Mouse (Mus musculus): ENCODE data around the gene Gse1.

Gene Gse1

DNA sequence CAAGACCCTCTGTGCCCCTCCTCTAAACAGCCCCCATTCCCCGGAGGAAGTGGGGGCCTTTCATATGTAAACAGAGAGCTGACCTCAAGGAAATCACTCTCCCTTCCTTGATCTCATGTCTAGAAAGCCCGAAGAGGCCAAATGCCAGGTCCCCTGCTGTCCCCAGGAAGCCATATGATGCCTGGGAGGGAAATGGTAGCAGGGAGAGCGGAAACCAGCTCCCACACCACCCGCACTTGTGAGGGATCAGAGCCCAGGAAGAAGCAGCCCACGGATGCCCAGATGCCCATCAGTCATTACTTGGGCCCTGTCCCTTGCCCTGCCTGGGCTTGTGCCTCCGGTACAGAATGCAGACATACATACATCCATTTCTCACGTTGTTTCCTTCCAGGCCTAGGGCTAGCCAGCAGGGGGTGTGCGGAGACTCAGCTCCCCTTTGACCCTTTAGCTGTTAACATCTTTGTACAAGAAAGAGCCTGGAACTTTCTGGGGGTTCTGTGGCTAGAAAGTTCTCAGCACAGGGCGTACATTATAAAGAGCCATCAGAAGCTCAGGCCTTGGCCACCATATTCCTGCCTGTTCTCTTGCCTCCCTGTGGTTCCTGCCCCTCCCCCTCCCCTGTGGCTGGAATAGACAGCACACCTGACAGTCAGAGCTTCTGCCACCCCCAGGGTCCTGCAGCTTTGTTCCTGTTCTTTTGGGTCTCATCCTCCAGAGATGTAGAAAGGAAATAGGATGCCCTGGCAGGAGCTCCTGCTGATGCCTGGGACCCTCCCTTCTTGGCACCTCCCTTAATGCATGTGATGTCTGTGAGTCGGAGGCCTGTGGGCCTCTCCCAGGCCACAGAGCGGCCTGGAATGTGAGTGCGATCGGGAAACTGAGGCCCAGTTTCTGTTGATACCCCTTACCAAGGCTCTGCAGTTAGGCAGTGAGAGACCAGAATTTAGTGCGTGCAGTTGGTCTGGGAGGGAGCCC, 180.3 kb downstream of the Gse1 start:
- no peak for DNase-seq

DNA sequence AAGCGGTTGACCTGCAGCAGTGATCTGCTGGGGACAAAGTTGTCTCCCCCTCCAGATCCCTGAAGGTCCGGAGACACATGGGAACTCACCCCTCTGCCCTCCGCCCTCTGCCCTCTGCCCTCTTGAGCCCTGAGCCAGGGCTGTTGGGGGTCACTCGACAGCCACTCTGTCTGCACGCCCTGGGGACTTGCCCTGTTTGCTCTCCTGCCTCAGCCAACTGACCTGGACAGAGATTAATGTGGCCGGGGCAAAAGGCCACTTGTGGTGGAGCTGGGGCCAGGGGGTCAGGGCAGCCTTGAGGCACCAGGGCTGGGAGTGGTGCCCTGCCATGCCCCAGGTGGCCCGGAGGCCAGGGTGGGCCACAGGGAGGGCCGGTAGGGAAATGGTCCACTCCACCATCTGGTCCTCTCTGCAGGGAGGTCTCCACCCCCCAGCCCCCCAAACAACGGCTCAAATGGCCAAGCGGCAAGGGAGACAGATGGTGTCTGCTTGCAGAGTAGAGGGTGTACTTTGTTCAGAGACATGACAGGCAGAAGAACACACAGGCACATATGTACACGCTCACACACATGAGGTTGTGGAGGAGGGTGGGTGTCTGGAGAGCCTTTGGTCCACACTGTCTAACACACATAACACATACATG, 181.2 kb downstream of the Gse1 start:
- no peak for DNase-seq

DNA sequence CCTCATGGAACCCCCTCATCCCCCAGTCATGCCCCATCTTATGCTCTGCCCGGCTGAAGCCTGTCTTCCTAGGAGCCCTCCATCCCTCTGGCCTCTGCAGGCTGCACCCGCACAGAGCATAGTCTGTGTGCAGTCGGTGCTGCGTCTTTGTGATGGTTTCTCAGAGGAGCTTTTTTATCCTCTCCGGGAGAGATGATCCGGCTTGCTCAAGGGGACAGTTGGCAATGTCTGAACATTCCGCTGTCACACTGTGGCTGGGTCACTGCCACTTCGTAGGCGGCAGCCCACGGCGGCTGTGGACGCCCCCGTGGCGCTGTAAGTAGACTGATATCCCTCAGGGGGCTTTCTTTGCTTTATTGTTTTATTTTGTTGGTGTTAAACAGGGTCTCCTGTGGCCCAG, 182.8 kb downstream of the Gse1 start:
- DNase-seq: no peak

DNA sequence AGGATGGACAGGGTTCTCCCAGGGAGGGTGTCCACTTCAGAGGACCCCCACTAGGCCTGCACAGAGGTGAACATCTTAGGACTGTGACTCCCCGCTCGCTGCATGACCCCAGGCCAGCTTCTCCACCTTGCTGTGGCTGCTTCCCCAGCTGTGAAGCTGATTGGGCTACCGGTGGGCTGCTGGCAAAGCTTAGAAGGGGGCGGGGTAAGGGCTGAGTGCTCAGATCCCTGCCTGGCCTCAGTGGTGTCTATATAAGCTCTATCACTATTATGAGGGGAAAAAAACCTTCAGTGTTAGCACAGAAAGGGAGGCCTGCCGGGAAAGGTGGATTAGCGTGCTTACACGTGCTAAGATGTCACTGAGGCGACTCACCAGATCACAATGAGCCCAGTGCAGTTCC, 183.6 kb downstream of the Gse1 start:
- no peak for DNase-seq

DNA sequence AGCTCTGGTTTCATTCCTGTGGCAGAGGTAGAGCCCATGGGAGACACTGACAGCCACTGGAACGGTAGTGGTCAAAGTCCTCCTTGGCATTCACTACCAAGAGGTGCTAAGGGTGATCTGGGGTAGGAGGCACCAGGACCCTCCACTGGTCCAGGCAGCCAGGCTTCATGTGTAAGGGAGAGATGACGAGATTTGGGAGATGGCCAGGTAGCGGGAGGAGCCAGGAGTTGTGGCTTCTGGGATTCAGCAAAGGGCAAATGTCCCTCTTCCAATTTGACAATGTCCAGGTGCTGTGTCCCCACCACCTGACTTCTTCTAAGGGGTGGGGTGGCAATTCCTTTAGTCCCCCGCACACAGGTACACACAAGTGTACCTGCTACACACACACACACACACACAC, 184.1 kb downstream of the Gse1 start:
- DNase-seq: no peak

DNA sequence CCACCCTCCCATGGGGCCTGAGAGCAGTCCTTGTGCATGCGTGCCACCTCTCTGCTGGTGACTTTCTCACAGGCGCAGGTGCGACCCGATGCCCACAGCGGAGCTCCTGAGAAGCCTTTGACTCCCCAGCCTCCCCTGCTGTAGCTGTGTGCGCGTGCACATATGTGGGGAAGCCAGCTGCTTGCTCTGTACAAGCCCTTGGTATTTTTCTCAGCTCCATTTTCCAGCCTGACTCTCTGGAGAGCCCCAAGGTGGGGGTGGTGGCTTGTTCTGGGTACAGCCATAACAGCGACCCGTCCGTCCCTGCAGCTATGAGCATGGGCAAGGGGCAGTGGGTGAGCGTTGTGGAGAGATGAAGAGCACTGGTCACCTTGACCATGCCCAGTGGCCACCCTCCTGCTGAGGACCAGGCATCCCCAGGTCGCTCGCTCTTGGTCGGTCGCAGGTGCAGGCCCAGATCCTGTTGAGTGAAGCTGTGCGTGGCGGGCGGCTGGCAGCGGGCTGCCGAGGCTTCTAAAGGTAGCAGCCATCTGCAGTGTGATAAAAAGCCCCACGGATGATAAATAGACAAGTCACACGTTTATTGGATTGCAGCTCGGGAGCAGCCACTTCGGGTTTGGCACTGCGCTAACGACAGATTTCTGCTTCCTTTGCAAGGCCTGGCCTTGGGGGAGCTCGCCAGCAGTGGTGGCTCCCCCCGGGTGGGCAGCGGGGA, 184.8 kb downstream of the Gse1 start:
- DNase-seq: no peak

DNA sequence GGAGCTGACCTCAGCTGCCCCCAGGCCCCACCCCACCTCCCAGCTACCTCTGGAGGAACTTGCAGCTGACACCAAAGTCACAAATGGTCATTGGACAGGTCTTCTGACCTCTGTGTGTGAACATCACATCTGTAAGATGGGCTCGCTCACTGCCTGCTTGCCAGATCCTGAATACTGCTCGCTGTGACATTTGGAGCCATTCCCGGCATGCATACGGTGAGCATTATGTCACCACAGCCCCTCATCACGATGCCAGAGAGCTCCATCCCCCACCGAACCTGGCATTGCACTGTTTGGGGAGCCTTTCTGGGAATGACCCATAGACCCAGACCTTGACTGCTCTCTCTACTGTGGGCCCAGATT, 185.4 kb downstream of the Gse1 start:
- DNase-seq: no peak

DNA sequence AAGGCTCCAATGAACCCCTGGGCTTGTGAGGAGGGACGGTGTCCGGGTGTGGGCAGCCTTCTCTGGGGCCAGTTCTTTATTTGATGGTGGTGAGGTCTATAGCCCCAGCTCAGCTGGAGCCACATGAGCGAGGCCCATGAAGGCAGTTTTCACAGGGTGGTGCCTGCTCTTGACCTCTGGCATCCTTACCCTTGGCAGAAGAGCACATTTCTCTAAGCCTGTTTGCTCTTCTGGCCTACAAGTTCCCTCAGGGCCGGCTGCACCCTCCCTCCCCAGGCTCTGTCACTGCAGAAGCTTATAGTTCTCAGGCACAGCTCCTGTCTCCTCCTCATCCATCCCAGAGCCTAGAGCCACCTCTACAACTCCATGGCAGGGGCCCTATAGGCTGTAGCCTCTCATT, 186.0 kb downstream of the Gse1 start:
- DNase-seq: no peak

DNA sequence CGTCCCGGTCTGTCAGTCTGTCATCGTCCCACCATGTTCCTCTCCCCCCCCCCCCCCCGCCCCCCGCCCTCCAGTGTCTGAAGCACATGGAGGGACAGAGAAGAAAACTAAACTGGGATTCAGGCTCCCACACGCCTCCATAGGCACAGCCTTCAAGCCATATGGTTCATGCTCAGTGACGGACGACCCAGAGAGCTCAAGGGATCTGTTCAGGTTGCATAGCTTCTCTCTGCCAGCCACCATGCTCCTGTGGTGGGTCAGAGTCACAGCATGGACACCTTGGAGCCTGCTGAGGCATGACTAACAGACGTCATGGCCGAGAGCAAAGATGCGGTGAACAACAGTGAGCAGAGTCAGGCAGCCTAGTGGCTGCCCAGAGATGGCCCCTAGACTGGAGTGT, 187.2 kb downstream of the Gse1 start:
- DNase-seq: no peak

DNA sequence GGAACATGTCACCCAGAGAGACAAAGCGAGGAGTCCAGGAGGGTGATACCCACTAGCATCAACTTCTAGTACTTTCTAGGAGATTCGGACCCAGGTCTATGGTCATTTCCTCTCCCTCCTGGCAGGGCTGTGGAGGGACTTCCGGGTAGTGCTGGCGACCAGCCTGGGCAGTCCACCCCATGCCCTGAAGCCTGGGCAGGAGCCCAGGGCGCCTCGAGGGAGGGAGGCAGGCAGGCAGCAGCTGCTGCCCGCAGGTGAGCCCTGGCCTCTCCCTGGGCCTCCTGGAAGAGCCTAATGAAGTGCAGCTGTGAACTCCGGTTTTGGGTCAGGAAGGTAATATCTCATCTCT, 187.9 kb downstream of the Gse1 start:
- DNase-seq: peak; percentile 45

DNA sequence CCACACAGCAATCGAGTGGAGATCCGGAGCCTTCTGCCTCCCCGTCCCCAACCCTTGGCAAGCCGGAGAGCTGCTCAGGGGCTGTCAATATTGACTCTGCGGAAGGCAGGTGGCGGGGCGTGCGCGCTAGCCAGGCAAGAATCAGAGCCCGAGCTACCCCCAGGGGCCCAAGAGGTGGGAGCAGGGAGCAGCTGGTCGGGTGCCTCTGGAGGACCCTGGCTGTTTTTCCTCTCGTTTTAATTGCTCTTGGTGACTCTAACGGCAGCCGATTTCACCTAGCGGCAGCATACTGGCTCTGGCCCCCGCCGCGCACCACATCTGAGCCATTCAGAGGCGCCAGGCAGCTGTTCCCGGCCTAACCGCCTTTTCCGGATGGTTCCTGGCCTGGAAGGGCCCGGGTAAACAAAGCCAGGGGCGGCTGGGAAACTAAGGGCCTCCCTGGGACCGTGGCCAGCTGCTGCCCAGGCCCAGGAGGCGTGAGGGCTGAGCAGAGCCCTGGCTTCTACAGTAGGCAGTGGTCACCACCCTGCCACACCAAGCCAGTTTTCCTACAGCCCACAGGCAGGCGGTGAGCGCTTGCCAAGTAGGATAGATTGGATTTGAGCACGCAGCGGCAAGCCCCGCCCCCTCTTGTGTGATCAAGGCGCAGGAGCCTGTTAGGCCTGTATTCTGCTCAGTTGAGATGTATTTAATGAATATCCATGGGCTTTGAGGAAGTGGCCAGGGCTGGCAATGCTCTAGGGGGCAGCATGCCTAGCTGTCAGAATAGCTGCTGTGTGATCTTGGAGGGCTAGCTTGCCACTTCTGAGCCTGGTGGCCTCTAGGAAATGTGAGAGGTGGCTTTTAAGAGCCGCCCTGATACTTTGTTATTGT, 188.5 kb downstream of the Gse1 start:
- peak; percentile 90 for DNase-seq

DNA sequence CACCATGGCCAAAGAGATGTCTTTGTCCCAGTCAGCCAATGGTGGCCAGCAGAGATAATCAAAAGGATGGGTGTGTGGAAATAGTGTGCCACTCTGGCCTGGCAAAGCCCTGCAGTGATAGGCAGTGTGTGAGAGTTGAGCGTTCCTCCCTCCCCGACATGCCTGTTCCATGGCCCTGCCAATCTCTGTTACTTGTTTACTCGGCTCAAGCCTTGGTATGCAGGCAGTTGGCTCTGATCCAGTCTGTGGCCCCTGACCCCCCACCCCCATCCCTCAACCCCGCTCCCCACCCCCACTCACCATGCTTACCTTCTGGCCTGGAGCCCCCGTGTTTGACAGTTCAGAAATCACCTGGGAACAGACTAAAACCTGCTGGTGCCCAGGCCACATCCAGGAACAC, 189.9 kb downstream of the Gse1 start:
- peak; percentile 47 for DNase-seq

DNA sequence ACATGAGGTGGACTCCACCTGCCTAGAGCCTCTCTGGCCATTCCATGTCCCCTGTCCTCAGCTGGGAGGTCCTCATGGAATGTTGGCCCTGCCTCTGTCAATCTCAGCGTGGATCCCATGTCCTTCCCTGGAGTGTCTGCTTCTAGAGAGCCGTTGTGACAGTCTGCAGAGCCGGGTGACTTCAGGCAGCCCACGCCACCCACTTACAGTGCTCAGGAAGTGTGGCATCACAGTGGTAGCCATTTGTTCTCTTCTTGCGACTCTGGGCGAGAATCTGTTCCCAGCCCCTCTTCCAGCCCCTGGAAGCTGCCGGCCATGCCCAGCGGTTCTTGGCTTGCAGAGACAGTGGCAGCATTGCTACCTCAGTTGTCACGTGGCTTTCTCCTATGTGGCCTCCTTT, 191.4 kb downstream of the Gse1 start:
- no peak for DNase-seq

DNA sequence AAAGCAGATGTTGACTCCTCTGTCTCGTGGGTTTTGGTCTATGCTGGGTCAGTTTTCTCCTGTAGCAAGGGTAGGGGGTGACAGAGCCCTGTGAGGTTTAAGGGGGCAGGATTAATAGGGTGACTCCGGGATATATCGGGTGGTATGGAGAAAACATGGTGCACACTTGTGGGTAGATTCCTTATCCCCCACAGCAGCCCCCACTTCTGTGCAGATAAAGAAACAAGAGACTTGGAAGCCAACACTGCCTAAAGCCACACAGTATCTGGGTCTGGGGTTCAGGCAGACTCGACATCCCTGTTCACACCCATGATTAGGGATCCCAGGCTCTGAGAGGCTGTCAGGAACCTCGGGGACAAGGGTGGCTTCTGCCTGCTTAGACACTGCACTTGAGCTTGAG, 192.0 kb downstream of the Gse1 start:
- no peak for DNase-seq

DNA sequence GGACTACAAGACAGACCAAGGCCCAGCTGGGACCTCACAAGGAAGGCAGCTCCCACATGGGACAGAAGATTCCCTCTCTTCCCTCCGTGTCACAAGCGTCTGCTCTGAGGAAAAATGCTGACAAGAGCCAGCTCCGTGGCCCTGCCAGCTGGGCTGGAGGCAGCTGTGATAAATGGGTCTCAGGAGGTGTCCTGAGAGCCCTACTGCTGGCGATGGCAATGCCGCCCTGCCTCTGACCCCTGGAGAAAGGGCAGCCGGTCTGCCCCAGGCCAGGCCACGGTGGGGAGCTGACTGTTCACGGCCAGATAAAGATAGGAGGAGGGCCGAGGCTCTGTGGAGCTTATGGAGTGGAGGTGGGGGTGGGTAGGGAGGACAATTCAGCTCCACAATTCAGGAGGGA, 193.4 kb downstream of the Gse1 start:
- DNase-seq: no peak

DNA sequence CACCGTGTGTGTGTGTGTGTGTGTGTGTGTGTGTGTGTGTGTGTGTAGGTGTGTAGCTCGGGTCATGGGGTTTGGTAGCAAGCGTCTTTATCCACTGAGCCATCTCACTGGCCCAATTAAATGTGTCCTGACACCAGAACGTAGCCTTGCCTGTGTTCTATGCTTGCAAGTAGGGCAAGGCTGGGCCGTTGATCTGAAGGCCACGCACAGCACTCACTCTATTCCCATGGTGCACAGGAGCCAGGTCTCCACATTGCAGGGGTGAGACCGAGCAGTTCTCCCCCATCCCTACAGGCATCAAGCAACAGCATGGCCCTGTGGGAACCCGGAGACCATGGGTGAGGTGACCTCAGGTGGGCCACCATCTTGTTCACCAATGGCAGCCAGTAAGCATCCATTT, 194.0 kb downstream of the Gse1 start:
- no peak for DNase-seq

DNA sequence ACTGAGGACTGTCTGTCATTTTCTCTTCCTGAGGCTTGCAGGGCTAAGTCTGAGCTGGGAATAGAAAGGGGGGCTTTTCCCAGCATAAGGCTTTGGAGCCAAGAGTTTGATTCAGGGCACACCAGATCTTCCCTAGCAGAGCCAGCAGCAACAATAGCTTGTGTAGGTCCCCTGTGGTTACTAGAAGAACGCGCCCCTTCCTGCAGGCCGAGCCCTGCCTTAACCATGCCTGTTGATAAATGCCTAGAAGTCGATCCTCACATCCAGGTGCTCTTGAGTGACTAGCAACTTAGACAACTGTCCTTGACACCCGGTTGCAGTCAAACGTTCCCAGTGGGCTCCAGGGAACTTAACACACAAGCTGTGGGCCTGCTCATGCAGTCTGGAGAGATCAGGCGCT, 195.3 kb downstream of the Gse1 start:
- no peak for DNase-seq

DNA sequence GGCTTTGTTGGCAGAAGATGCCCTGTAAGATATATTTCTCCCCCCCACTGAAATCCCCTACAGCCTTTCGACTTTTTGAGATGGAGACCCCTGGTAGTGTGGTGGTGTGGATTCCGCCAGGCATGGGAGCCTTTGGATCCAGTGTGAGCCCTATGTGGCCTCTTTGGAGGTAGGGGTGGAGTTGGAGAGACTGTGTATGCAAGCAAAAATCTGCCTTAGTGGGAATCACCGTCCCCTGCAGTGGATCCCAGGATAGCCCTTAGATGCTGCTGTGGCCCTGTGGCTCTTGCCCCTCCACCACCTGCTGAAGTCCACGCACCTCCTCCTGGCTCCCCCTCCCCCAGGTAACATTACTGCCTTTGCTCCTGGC, 196.6 kb downstream of the Gse1 start:
- no peak for DNase-seq

DNA sequence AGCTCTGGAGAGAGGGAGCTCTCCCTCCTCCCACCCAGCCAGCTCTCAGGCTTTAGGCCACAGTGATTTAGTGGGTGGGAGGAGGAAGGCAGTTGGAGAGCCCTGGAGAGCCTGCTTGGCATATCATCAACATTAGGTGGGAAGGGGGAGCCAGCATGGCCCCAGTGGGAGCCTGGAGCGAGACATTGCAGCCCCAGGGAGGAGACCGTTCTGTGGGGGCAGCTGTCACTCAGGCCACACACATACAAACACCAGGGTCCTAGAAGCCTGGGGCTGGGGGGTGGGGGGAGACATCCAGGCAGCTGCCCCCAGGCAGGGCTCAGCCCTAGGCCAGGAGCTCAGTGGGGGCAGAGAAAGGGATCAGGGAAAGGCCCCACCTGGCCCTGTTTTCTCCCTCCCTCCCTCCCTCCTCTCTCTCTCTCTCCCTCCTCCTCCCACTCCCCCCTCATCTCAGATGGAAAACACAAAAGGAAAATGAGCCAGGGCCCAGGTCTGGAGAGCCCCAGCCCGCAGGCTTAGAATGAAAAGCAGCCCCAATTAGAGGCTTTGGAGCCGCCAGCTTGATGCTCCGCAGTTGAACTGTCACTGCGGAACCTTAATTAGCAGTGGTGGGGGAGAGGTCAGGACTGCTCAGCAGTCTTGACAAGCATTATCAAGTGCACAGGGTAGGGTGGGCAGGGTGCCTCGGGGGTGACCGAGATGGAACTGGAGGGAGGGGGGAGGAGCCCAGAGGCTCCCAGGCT, 197.1 kb downstream of the Gse1 start:
- DNase-seq: no peak

DNA sequence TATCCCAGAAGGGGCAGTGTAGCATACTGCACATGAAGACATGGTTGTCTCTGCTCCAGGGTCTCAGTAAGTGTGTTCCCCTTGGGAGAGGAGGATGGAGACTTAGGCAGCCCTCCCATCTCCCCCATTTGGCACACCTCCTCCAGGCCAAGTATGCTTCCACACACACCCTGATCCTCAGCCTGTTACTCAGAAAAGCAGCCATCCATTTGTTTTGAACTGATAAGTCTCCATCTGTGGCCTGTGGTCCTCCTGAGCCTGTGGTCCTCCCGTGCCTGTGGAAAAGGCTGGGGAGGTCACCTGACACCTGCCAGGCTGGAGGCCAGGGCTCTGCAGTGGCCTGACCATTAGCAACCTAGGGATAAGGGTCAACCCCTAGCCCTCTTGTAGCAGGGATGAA, 197.8 kb downstream of the Gse1 start:
- no peak for DNase-seq

DNA sequence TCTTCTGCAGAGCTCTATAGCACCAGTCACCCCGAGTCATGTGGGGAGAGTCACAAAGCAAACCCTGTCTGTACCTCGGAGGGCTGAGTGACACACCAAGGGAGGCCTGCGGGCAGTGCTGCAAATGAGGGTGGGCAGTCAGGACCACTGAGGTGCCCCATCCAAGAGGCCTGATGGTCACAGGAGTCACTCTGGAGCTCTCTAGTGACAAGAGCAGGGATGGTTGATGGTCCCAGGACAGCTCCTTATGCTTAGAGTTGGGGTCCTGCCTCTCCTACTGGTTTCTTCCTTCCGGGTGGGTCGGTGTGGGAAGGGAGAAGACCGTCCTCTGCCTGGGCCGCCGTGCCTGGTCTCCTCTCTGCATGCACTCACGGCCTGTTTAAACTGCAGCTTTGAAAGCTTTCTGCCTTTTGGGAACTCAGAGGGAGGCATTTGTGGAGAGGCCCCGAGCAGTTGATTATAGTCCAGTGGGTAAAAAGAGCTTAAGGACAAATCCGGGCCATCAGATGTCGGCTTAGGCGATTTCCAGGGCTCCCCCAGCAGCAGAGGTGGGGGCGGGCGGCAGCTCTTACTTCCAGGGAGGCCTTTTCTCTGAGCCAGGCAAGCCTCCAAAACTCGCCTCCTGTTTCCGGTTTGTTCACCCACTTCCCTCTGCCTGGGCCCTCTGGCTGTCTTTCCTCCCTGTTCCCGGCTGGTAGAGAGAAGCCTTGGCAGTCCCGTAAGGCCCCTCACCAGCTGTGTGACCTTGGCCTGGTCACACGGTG, 198.5 kb downstream of the Gse1 start:
- DNase-seq: no peak

DNA sequence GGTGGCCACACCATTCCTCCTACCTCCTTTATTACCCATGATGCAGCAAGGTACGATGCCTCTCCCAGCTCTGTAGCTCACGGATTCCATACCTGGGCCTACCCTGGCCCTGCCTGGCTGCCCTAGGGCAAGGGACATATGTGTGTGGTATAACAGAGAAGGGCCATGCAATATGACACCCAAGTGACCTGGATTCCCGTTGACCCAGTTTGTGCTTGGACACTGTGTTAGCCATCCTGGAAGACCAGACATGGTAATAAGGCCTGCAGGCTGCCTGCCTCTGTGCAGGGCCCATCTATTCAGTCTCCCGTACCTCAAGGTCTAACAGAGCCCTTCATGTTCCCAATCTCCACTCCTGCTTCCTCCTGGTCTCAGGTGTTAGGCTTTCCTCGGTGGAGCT, 200.2 kb downstream of the Gse1 start:
- DNase-seq: no peak
